Mouse (Mus musculus): ENCODE results near the gene Tor1b.
"Not testable (repeated sequence)": the region's sequence is repeated elsewhere in the genome, so short reads cannot be mapped to it uniquely, and the experiment has no call there.

Gene Tor1b

DNA sequence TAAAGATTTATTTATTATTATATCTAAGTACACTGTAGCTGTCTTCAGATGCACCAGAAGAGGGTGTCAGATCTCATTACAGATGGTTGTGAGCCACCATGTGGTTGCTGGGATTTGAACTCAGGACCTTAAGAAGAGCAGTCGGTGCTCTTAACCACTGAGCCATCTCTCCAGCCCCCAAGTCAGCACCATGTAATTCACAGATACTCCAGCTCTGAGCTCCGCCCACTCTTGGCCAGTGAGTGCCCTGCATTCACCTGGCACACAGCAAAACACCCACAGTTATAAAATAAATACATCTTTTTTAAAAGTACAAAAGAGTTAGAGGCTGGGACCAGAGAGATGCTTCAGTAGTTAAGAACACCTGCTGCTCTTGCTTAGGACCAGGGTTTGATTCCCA lies 21.9 kb upstream of the Tor1b start:
- DNase-seq (ENCODE audit: low read depth, low spot score) = not testable (repeated sequence)

- no peak for DNase-seq (ENCODE audit: low read depth, low spot score)
These were observed 20.8 kb upstream of the Tor1b start for GRCm38 (mm10) chr2:30931922-30932321.

GRCm38 (mm10) chr2:30933032-30933431 lies 19.7 kb upstream of the Tor1b start:
- DNase-seq (ENCODE audit: low read depth, low spot score) = no peak

DNA sequence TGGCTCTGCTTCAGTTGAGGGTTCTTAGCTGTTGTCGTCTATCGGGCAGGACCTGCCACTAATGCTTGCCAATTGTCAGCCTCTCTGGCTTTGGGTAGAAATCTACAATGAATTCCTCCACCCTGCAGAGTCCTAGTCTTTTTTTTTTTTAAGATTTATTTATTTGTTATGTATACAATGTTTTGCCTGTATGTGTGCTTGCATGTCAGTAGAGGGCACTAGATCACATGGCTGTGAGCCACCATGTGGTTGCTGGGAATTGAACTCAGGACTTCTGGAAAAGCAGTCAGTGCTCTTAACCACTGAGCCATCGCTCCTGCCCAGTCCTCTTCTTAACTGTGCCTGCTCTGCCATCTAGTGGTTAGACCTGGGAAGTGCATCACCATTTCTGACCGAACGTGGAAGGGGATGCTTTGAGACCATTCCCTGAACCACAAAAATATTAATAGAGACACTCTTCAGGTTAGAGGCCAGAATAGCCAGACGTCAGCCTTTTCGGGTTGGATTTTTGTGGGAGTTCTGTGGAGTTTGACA lies 18.8 kb upstream of the Tor1b start:
- no peak for DNase-seq (ENCODE audit: low read depth, low spot score)

DNA sequence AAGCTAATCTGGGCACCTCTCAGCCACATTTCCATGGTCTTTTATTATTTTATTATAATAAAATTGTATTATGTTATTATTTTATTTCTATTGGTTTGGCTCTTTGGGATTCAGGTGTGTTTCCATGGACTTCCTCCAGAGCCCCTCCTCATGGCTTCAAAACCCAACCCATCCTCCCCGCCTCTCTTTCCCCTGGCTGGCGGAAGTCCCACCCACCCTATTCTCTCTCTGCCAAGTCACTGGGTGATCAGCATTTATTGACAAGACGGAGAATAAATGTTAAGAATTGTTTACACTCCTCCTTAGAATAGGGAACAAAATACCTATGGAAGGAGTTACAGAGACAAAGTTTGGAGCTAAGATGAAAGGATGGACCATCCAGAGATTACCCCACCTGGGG lies 16.0 kb upstream of the Tor1b start:
- DNase-seq (ENCODE audit: low read depth, low spot score) = no peak

GRCm38 (mm10) chr2:30937731-30938130 lies 15.0 kb upstream of the Tor1b start:
- DNase-seq (ENCODE audit: low read depth, low spot score) = no peak

DNA sequence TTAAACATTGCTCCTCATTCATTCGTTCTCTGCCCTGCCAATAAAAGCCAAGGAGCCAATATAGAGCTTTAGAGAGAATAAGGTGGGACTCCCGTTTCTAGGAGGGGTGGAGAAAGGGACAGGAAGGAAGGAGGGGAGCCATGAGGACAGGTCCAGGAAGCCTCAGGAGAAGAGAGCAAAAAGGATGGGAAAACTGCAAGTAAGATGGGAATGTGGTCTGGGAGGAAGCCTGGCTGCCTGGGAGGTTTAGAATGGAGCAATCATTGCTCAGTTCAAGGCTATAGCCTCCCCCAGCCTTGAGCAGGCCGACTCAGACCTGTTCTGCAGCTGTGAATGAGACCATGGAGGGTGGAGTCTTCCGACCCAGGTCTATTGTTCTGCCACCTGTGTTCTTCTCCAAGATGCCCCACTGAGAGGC lies 14.2 kb upstream of the Tor1b start:
- no peak for DNase-seq (ENCODE audit: low read depth, low spot score)

DNA sequence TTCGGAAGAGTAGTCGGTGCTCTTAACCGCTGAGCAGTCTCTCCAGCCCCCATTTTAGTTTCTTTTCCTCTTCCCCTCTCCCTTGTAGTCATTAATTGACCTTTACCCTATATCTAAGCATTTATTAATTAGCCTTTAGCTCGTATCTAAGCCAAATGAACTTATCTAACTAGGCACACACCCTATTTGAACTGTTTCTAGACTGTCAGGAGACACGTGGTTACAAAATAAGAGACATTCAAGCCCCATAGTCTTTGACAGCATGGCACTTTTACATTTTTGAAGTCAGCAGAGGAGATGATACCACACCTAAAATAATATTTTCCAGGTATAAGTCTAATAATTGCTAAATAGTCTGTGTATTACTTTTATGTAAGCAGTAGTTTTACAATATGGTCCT lies 11.2 kb upstream of the Tor1b start:
- DNase-seq (ENCODE audit: low read depth, low spot score) = no peak

- not testable (repeated sequence) for DNase-seq (ENCODE audit: low read depth, low spot score)
These were observed 10.6 kb upstream of the Tor1b start for GRCm38 (mm10) chr2:30942116-30942515.

GRCm38 (mm10) chr2:30942603-30943011 lies 10.2 kb upstream of the Tor1b start:
- DNase-seq (ENCODE audit: low read depth, low spot score) = no peak

DNA sequence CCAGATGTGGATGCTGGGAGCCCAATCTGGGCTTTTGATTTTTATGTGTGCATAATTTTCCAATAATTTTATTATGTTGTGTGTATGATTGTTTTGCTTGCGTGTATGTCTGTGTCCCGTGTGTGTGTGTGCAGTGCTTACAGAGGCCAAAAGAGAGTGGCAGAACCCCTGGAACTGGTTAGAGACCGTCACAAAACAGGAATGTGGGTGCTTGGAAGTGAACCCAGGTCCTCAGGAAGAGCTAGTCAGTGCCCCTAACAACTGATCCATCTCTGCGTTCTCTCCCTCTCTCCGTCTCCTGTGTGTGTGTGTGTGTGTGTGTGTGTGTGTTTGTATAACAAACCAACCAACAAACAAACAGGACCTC lies 319 bp upstream of the Tor1b start:
- no peak for DNase-seq (ENCODE audit: low read depth, low spot score)

DNA sequence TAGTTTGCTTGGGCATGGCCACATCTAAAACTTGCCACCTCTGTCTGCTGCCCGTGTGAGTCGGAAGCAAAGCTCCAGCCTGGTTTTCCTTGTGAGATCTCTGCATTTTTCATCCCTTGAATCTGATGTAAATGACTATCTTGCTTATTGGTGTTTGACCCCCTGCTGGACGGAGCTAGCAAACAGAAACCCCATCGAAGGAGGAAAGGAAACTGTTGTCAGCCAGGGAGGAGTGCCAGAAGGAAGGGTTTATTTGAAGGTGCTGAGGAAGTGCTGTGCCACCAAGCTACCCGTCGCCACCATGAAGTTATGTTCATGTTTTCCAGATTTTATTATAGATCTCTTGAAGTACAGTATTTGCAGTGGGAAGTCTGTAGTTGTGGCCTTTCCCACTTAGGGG lies 2.0 kb downstream of the Tor1b start:
- DNase-seq (ENCODE audit: low read depth, low spot score) = no peak

- no peak for DNase-seq (ENCODE audit: low read depth, low spot score)
These were observed 4.8 kb downstream of the Tor1b start for GRCm38 (mm10) chr2:30957511-30957910.

- no peak for DNase-seq (ENCODE audit: low read depth, low spot score)
These were observed 6.0 kb downstream of the Tor1b start for GRCm38 (mm10) chr2:30958726-30959125.

DNA sequence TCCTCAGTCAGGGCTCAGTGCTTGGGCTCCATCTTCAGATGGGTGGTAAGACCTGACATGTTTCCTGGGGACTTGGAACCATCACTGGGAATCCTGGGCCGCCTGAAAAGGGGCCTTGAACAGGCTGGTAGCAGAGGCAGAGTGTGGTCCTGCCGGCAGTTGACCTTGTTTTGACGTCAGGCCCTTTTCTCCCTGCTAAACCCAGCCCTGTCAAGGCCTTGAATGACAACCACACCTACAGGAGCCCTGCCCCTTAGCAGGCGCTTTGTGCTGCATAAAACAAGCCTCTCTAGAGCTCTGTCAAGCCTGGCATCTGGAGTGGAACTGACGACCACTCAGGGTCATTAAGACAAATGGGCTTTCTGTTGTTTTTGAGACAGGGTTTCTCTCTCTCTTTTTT lies 7.1 kb downstream of the Tor1b start:
- no peak for DNase-seq (ENCODE audit: low read depth, low spot score)

DNA sequence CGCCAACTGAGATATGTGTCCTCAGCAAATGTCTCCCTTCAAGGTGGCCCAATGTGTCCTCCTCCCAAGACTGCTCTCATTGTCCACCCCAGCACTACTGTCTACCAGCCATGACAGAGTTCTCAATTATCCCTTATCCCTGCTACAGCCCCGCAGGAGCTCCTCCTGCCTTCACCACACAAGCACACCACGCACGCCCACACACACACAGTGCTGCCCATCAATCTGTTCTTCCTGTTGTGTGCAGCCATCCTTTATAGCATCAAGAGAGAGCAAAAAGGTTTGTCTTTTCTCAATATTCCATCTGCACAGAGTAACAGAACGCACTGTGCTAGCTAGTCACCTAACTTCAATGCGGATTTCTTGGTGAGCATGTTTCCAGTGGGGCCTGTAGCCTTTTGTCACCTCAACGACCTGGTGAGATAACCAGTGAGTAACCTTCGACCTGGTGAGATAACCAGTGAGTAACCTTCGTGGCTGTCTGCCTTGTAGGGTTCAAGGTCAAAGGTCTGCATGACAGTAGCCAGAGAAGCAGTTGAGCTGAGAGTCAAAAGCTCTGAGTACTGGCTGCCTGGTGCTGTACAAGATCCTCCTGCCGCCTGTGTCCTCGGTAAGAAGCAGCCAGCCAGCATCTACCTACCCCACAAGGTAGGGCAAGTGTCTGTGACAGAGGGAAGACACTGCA lies 10.0 kb downstream of the Tor1b start:
- DNase-seq (ENCODE audit: low read depth, low spot score) = peak; percentile 48

- DNase-seq (ENCODE audit: low read depth, low spot score) = no peak
These were observed 12.9 kb downstream of the Tor1b start for GRCm38 (mm10) chr2:30965627-30966026.

GRCm38 (mm10) chr2:30966826-30967225 lies 14.1 kb downstream of the Tor1b start:
- no peak for DNase-seq (ENCODE audit: low read depth, low spot score)

DNA sequence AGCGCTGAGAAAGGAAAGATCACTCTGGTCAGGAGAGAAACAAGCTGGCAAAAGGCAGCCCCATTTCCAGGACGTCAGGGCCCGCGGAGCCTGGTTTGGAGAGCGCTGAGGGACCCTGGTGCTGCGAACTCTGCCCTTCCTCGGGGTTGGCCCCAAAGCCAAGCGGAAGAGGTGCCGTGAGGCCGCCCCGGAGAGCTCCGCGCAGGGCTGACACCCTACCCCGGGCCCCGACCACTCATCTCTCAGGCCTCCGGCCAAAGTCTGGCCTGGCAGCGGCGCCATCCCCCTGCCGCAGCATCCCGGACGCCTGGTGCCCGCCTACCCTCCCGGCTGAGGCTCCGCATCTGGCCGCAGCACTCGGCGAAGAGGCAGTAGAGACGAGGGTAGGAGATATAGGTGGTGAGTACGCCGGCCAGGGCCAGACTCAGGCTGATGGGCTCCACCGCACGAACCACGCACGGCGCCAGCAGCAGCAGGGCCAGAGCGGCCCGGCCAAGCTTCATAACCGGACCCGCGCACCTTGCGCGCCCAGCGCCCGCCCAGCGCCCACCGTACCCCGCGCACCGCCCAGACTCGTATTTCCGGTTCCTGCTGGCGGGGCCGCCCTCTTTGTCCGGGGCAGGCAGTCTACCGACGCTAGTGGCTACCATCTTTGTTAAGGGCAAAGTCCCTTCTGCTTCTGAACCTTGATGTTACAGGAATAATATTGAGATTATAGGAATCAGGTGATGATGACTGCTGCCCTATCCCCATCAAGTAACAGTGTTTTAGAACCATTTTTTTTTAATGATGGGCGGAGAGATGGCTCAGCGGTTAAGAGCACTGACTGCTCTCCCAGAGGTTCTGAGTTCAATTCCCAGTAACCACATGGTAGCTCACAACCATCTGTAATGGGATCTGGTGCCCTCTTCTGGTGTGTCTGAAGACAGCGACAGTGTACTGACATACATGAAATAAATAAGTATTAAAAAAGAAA lies 14.9 kb downstream of the Tor1b start, which contains the start of gene Tor1a:
Gene Tor1a (minus strand): TSS at position 582 of the 976 bp plus-strand sequence.
- DNase-seq (ENCODE audit: low read depth, low spot score) = peak; percentile 80

- DNase-seq (ENCODE audit: low read depth, low spot score) = peak; percentile 100
These were observed 29.2 kb downstream of the Tor1b start, which contains the start of the genes BC005624 and Usp20 for GRCm38 (mm10) chr2:30981790-30982513. Gene BC005624 (minus strand): TSS chr2:30982201. Gene Usp20 (plus strand): TSS chr2:30982279.

GRCm38 (mm10) chr2:30983024-30983423 lies 30.3 kb downstream of the Tor1b start:
- DNase-seq (ENCODE audit: low read depth, low spot score) = no peak

Measured in telencephalon, adult 2 months (tissue).